Mouse (Mus musculus): ENCODE measurements at regions not wholly inside any gene's neighbourhood (a gene's known extent, or its start where the extent isn't known, plus 50 kb on each side); places are given as distances from the start of the nearest gene placed in this dataset.

DNA sequence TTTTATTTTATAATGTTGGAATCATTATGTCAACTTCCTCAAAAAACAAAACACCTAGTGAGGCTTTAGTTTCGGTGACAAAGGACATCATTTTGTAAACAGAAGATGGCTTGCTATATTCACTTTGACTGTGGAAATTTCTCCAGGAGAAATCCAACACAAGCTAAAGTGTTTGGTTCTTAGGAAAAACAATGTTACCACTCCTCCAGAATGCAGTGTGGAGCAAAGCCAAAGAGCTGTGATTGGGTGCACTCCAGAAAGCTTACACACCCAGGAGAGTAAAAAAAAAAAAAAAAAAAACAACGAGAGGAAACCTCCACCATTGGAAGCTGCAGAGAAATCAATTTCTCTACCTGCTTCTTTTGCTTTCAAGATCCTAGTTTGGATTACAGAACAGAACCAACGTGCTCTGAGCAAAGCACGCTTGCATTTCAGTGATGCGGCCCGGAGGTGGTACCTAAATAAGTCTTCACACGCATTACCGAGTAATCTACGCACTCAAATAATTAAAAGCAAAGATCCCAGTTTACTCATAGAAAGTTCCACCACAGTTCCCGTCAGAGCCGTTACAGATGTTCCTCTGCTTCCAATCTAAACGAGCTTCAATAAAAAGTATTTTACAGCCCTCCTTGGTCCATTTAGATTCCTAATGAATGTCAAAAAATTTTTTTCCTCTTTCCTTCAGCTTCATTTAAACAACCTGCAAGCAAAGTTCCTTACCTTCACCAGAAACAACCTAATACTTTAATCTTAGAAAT is 199.5 kb upstream of the Gk2 start:
- no peak for DNase-seq (ENCODE audit: low spot score)

- no peak for DNase-seq (ENCODE audit: low spot score)
Observed at GRCm38 (mm10) chr5:97655266-97655665, 198.4 kb upstream of the Gk2 start.

GRCm38 (mm10) chr5:97654414-97654813 is 197.6 kb upstream of the Gk2 start:
- no peak for DNase-seq (ENCODE audit: low spot score)

DNA sequence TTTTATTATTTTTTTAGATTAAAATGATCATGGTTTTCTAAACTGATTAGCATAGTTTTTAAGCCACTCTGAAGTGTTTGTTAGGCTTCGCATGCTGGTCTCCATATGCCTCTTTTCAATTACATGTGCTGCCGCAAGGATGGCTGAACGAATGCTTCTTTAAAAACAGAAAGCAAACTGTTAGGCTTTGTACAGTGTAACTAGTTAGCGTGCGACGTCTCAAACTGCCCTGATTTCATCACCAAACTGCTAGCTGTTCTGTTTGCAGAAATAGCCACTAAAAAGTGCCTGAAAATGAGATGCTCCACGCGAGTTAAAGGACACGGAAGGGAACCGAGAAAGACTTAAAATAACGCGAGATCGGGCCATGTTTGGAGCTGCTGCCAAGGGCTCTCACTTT is 185.4 kb upstream of the Gk2 start:
- DNase-seq (ENCODE audit: low spot score): no peak

- DNase-seq (ENCODE audit: low spot score): no peak
Observed at GRCm38 (mm10) chr5:97641646-97642045, 184.8 kb upstream of the Gk2 start.

DNA sequence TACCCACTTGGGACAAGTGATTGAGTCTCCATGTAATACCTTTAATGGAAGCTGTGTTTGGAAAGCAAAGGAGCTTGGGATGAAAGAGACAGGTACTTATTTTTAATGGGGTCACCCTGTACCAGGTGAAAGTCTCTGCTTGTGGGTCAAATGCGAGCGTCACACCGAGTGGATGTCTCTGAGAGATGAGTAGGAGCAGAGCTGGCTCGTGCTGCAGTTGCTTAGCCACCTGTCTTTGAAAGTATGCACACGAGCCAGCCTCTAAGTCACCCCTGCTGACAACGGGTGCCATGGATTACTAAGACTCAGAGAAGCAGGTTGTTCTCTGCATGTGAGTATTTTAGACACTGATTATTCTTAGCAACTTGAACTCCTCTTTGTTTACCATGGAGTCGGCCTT is 179.5 kb upstream of the Gk2 start:
- no peak for DNase-seq (ENCODE audit: low spot score)

DNA sequence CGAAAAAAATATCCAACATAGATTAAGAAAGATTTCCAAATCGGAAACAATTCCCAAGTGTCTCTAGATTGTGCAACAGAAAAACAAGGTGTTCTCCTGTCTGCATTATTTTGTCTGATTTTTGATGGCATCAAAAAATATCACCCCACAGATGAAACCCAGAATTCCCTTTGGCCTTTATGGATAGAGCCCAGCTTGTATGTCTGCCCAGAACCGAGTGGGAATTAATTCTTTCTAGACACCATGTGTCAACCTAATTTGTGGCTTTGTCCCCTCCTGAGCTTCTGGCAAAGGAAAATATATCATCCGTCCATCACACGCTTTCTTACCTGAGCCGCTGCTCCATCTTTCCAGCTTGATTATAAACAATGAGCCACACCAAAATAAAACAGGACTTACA is 176.9 kb upstream of the Gk2 start:
- no peak for DNase-seq (ENCODE audit: low spot score)

- no peak for DNase-seq (ENCODE audit: low spot score)
Observed at GRCm38 (mm10) chr5:97632791-97633190, 176.0 kb upstream of the Gk2 start.

DNA sequence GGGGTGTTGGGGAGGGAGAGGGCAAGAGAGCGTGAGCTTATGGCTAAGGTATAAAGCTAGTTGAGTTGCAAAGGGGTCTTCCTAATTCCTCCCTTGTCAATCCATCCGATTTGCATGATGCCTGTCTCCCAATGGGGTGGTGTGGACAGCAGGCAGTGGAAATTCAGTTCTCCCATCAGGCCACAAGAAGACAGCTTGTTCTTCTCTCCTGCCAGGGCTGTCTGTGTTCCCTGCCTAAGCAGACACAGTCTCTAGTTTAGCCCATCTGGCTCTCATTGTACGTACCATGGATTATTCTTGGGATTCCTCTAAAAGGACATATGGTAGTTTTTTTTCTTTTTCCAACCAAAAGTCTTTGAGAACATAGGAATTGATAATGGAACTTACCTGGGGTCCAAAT is 168.4 kb upstream of the Gk2 start:
- no peak for DNase-seq (ENCODE audit: low spot score)

GRCm38 (mm10) chr5:97619890-97620289 is 163.1 kb upstream of the Gk2 start:
- no peak for DNase-seq (ENCODE audit: low spot score)

DNA sequence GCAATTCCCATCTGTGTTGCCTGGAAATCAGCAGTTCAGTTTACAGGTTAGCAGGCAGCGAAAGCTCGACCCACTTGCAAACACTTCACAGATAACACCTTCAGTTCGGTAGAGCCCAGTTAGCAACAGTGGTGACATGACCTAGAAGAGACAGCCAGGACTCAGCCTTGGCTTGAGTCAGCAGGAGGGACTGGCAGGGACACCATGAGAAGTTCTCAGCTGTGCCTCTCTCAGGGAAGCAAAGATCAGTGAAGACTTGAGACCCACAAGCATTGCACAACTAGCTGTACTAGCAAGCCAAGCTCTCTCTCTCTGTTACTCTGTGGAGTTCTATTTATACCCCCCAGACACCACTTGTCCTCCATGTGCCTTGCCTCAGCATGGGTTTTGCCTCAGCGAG is 161.6 kb upstream of the Gk2 start:
- DNase-seq (ENCODE audit: low spot score): no peak

DNA sequence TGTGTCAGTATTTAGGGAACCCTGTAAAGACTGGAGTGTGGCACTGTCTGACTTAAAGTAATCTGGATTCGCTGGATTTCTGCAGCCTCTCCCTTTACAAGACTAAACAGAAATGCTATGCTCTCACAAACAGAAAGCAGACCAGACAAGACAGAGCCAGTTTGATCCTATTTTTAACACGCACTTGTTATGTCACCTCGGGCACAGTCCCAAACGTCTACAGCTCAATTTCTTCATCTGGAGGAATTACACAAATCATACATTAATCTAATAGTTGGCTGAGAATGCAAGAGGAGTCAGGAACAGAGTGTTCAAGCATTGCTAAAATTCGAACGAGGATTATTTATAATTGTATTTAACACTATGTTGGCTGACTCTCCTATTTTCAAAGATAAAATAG is 145.4 kb upstream of the Gk2 start:
- no peak for DNase-seq (ENCODE audit: low spot score)

DNA sequence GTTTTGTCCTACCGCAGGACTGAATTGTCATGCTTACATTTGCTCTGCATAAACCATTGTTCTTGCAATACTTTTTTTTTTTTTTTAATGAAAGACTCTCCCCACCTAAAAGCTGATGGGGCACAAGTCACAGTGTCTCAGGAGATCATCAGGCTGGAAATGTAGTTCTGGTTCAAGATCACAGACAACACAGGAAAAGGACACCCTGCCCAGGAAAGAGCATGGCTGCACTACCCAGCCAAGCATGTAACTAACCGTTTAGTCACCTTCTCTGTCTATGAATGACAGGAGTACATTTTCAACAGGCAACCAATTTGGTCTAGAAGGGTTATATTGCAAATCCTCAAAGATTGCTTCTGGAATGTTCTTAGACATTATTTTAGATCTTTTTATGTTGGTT is 144.6 kb upstream of the Gk2 start:
- DNase-seq (ENCODE audit: low spot score): no peak

GRCm38 (mm10) chr5:97598741-97599140 is 141.9 kb upstream of the Gk2 start:
- DNase-seq (ENCODE audit: low spot score): peak; percentile 21

DNA sequence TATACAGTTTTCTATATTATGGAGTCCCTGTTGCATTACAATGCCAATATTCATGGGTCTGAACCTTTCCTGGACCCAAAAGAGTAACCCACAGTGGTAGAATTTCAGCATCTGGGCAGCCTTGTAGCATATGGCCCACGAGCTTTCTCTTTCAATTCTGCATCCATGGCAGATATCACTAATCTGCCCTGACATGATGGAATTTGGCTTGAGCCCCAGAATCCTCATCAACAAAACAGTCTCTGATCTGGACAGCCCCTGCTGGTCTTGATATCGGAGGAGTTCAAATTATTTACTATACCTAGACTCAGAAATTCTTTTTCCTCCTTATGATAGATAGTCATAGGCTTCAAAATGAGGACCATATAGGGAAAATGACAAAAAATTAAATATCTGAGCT is 139.1 kb upstream of the Gk2 start:
- no peak for DNase-seq (ENCODE audit: low spot score)

DNA sequence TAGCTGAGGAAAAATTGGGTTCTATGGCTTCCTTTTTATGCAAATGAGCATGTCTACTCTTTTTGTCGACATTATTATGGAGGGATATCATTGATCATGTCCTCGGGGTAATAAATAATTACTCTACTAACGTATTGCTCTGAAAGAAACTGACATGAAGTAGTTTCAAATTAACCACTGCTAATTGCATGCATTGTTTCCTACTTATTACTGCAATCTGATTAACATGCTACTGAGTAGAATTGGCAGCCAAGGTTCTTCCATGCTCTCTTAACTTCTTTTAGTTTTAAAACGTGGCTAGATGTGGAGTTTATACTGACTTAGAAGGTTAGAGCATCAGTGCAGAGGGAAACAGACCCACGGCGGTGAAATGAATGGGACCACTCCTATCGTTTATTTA is 137.3 kb upstream of the Gk2 start:
- no peak for DNase-seq (ENCODE audit: low spot score)

GRCm38 (mm10) chr5:97582509-97582908 is 125.7 kb upstream of the Gk2 start:
- no peak for DNase-seq (ENCODE audit: low spot score)

GRCm38 (mm10) chr5:97565486-97565885 is 108.7 kb upstream of the Gk2 start:
- no peak for DNase-seq (ENCODE audit: low spot score)

- no peak for DNase-seq (ENCODE audit: low spot score)
Observed at GRCm38 (mm10) chr5:97563724-97564123, 106.9 kb upstream of the Gk2 start.

- no peak for DNase-seq (ENCODE audit: low spot score)
Observed at GRCm38 (mm10) chr5:97554274-97554673, 97.5 kb upstream of the Gk2 start.

GRCm38 (mm10) chr5:97553122-97553521 is 96.3 kb upstream of the Gk2 start:
- peak; percentile 14 for DNase-seq (ENCODE audit: low spot score)

DNA sequence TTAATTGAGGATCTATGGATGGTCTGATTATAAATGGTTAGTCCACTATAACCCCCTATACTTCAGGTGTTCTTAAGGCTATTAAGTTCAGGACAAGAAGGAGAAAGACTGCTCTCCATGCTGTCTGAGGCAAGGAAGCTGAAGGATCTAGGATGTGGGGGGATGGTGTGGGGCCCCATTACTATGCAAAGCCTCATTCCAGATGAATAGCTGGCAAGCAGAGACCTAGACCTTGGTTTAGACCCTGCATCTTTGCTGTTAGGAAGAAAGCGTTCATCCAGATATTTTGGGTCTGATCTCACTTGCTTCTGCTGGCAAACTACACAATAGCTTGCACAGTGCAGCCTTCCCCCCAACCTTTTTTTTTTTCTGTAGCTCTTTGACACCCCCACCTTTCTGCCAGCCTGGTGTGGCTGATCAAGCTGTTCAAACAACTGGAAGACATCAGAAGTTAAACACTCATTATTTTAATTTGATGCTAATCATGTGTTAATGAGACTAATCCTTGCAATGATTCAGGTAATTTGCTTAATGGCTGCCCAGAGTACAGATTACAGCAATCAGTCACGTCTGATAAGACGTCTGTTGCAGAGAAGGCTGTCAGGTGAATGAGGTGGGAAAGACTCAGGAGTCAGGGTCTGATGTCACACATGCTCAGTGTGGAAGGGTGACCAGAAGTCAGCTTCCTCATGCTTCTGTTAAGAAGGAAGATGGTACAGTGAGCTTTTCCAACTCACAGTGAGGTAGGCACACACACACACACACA is 80.9 kb upstream of the Gk2 start:
- DNase-seq (ENCODE audit: low spot score): no peak

- no peak for DNase-seq (ENCODE audit: low spot score)
Observed at GRCm38 (mm10) chr5:97533733-97534132, 76.9 kb upstream of the Gk2 start.

DNA sequence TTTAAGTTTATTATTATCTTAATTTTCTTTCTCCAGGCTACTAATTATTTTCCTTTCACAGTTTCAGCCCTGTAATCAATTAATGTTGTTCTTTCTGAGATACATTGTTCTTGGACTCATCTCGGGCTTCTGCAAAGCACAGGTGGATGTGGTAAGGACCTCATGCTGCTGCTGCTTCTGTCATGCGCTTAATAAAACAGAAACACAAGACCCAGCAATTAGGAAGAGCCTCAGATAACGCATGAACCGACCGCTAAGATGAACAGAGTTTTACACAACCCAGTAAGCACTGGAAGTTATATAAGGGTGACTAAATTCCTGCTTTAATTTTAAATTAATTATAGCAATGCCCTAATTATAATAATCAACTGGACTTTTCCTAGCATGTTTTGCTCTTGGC is 70.7 kb upstream of the Gk2 start:
- no peak for DNase-seq (ENCODE audit: low spot score)

Data from embryo, embryonic 10.5 days (tissue).